ENCODE assay signal across 9 mouse cellular contexts in the genomic region with DNA sequence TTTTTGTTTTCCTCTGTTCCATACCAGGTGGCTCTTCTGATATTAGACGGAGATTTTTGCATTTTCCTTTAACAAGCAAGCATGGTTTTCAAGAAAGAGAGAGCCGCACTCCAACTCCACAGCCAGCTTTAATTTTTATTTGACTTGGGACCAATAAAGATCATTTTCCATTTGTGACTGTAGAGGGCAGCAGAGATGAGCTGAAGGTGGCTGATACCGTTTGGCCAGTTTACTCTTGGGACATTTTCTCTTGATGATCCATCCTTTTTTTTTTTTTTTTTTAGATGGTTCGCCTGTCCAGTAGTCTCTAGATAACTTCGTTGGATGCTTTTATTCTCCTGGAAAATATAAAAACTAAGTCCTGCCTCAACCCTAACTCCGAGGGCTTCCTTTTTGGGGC. TPM values are rescaled to one million over a fixed set of nuclear protein-coding genes. Genes with fewer than 3 reads are reported as not detected.
A peak's percentile ranks its signal among the peaks of the same experiment; 100 is the strongest.
DNase-seq lines count a peak whose midpoint lies in the region; ATAC-seq and TF ChIP-seq lines count a peak whose summit lies in the region.
"Had no signal": no experiment of that assay in that cellular context is flagged by ENCODE, and none has a peak within 500 bp of the region (broad histone marks: within the 10 kb centered on the region; RNA-seq: fewer than 3 reads in every experiment).

No protein-coding gene starts in this region.

- no peak overlapping the region for H3K4me2 ChIP-seq in hindbrain, embryonic 14.5 days (replicated peaks)
- H3K4me2 ChIP-seq: limb, embryonic 15.5 days had no signal

- ATAC-seq in hindbrain, embryonic 14.5 days (ENCODE audit: low FRiP score) = no peak
- no peak for ATAC-seq in inflammation-experienced regulatory T-cells, adult 6 months

- H3K9ac ChIP-seq in hindbrain, embryonic 14.5 days = no peak overlapping the region
- H3K9ac ChIP-seq: limb, embryonic 15.5 days had no signal

- no peaks in the 10 kb centered on the region for H3K4me1 ChIP-seq in hindbrain, embryonic 14.5 days (replicated peaks; ENCODE audit: control insufficient read depth, insufficient read depth, low read length)
- H3K4me1 ChIP-seq in hindbrain, embryonic 10.5 days (replicated peaks) = no peaks in the 10 kb centered on the region
- H3K4me1 ChIP-seq in thymus, adult 2 months (replicated peaks; ENCODE audit: control insufficient read depth, insufficient read depth, low read length) = no peaks in the 10 kb centered on the region
- H3K4me1 ChIP-seq: limb, embryonic 15.5 days had no signal

- H3K27ac ChIP-seq in hindbrain, embryonic 14.5 days = no peak overlapping the region
- no peak overlapping the region for H3K27ac ChIP-seq in hindbrain, embryonic 10.5 days
- H3K27ac ChIP-seq in thymus, adult 2 months (ENCODE audit: control insufficient read depth, insufficient read depth, low read length) = no peak overlapping the region
- H3K27ac ChIP-seq: limb, embryonic 15.5 days had no signal

- TF ChIP-seq POLR2A in thymus, adult 2 months (IDR thresholded peaks at IDR 0.05; ENCODE audit: control insufficient read depth, extremely low read depth, insufficient read depth, low read length, poor library complexity) = no peak

- TF ChIP-seq CTCF in thymus, adult 2 months (IDR thresholded peaks at IDR 0.05; ENCODE audit: borderline replicate concordance, control insufficient read depth, extremely low read depth, insufficient read depth, low read length, poor library complexity) = no peak

- 48% methylated on average over 6 of the region's 6 CpGs for WGBS in hindbrain, embryonic 14.5 days
- WGBS in hindbrain, embryonic 10.5 days = 48% methylated on average over 6 of the region's 6 CpGs
- WGBS in thymus, adult 2 months = 44% methylated on average over 6 of the region's 6 CpGs

- H3K27me3 ChIP-seq in hindbrain, embryonic 14.5 days (ENCODE audit: control insufficient read depth, insufficient read depth, low read length) = no peaks in the 10 kb centered on the region
- no peaks in the 10 kb centered on the region for H3K27me3 ChIP-seq in hindbrain, embryonic 10.5 days (ENCODE audit: insufficient read depth, poor library complexity, severe bottlenecking)
- no peaks in the 10 kb centered on the region for H3K27me3 ChIP-seq in thymus, adult 2 months (ENCODE audit: control insufficient read depth, insufficient read depth, low read length)
- H3K27me3 ChIP-seq: limb, embryonic 15.5 days had no signal

- DNase-seq in hindbrain, embryonic 14.5 days (ENCODE audit: low spot score) = peak; percentile 54
- no peak for DNase-seq in hindbrain, embryonic 10.5 days (ENCODE audit: low spot score)
- peak; percentile 4 for DNase-seq in thymus, postnatal 14 days
- no peak for DNase-seq in thymus, postnatal 25 days
- peak; percentile 22 for DNase-seq in embryo, embryonic 9.5 days (ENCODE audit: extremely low spot score)
- no peak for DNase-seq in thymus, postnatal 10 days (ENCODE audit: low spot score in 2 of 2)
- DNase-seq in thymus, adult 2 months = no peak

- peaks cover 14% of the 10 kb centered on the region for H3K9me3 ChIP-seq in hindbrain, embryonic 14.5 days (ENCODE audit: control insufficient read depth, low read length)
- 0 out of 2 replicates have a peak, but pooled peaks cover 11% of the 10 kb centered on the region for H3K9me3 ChIP-seq in hindbrain, embryonic 10.5 days
- H3K9me3 ChIP-seq: limb, embryonic 15.5 days had no signal

- H3K36me3 ChIP-seq in hindbrain, embryonic 14.5 days (replicated peaks; ENCODE audit: control insufficient read depth, insufficient read depth) = no peaks in the 10 kb centered on the region
- no peaks in the 10 kb centered on the region for H3K36me3 ChIP-seq in hindbrain, embryonic 10.5 days
- no peaks in the 10 kb centered on the region for H3K36me3 ChIP-seq in thymus, adult 2 months (ENCODE audit: control insufficient read depth, insufficient read depth, low read length)
- H3K36me3 ChIP-seq: limb, embryonic 15.5 days had no signal

- no peak overlapping the region for H3K4me3 ChIP-seq in hindbrain, embryonic 14.5 days (replicated peaks; ENCODE audit: low read length)
- H3K4me3 ChIP-seq in hindbrain, embryonic 10.5 days = no peak overlapping the region
- no peak overlapping the region for H3K4me3 ChIP-seq in thymus, adult 2 months (ENCODE audit: control insufficient read depth, insufficient read depth, low read length)
- H3K4me3 ChIP-seq: limb, embryonic 15.5 days had no signal

RNA-seq across cellular contexts. Expression of gene Gpr135, which starts 17.6 kb away (rescaled TPM):
- 7.3 and 9.4 TPM in 2 replicates for polyA plus RNA-seq in hindbrain, embryonic 14.5 days (2014; fragmentation: Nextera tagmentation; extraction: Ambion mirVana)
- 0.56 and 0.69 TPM in 2 replicates for polyA plus RNA-seq in hindbrain, embryonic 10.5 days (2016; fragmentation: Nextera tagmentation; extraction: Ambion mirVana)
- not detected for polyA plus RNA-seq in inflammation-experienced regulatory T-cells, adult 6 months (2017; shearing (Covaris generic))
- polyA plus RNA-seq in thymus, adult 2 months (2012; rRNA removed) = 0.73 and 0.96 TPM in 2 replicates

RNA-seq across cellular contexts. Expression of gene L3hypdh, which starts 31.9 kb away (rescaled TPM):
- 12.6 and 13.7 TPM in 2 replicates for polyA plus RNA-seq in hindbrain, embryonic 14.5 days (2014; fragmentation: Nextera tagmentation; extraction: Ambion mirVana)
- 9.2 and 9.9 TPM in 2 replicates for polyA plus RNA-seq in hindbrain, embryonic 10.5 days (2016; fragmentation: Nextera tagmentation; extraction: Ambion mirVana)
- polyA plus RNA-seq in inflammation-experienced regulatory T-cells, adult 6 months (2017; shearing (Covaris generic)) = under 1 TPM in 2 of 3 experiments, not detected in 1; 0.17 to 0.30 TPM
- polyA plus RNA-seq in thymus, adult 2 months (2012; rRNA removed) = 4.9 and 5.2 TPM in 2 replicates

RNA-seq across cellular contexts. Expression of gene Jkamp, which starts 32.1 kb away (rescaled TPM):
- 86.6 and 101 TPM in 2 replicates for polyA plus RNA-seq in hindbrain, embryonic 14.5 days (2014; fragmentation: Nextera tagmentation; extraction: Ambion mirVana)
- 85.1 and 95.7 TPM in 2 replicates for polyA plus RNA-seq in hindbrain, embryonic 10.5 days (2016; fragmentation: Nextera tagmentation; extraction: Ambion mirVana)
- polyA plus RNA-seq in inflammation-experienced regulatory T-cells, adult 6 months (2017; shearing (Covaris generic)) = 10 to 100 TPM; 28.6 to 39.8 (median 32.8) TPM
- 57.4 and 69.5 TPM in 2 replicates for polyA plus RNA-seq in thymus, adult 2 months (2012; rRNA removed)

Comparison
In these comparisons a context has a peak if more than half of its experiments do, and no peak if none do; other contexts are left out.
1. DNase-seq: peak in hindbrain, embryonic 14.5 days (single experiment), thymus, postnatal 14 days (single experiment) and embryo, embryonic 9.5 days (single experiment); none in hindbrain, embryonic 10.5 days (single experiment), thymus, postnatal 25 days (single experiment), thymus, postnatal 10 days (0 of 2) and thymus, adult 2 months (single experiment).